Mouse (Mus musculus) kidney, embryonic 16.5 days (tissue): ENCODE results near the gene Ghrl. TPM values are rescaled to one million over a fixed set of nuclear protein-coding genes. Genes with fewer than 3 reads are reported as not detected.
"Not testable (repeated sequence)": the region's sequence is repeated elsewhere in the genome, so short reads cannot be mapped to it uniquely, and the experiment has no call there.

Experiments
- ATAC-seq: fragments of 200-750 bp; cut with Nextera tagmentation; 2 replicates; pipeline ENCODE4 v1.8.0; 2017; ENCODE audit warnings: moderate TSS enrichment; ENCODE audit not compliant: low FRiP score, low TSS enrichment
- H3K27ac ChIP-seq: fragments of 300-500 bp; sonication (generic); 2 replicates; pipeline ENCODE4 v1.5.1; 2014; ENCODE audit warnings: low read length
- H3K27me3 ChIP-seq: fragments of 300-500 bp; sonication (generic); 2 replicates; pipeline ENCODE4 v1.6.1; 2014; ENCODE audit warnings: low read length, control low read depth, mixed read lengths; ENCODE audit not compliant: insufficient read depth
- H3K36me3 ChIP-seq: fragments of 300-500 bp; sonication (generic); 2 replicates; pipeline ENCODE4 v1.6.1; 2014; ENCODE audit warnings: low read length, control low read depth, mixed read lengths; ENCODE audit not compliant: insufficient read depth
- H3K4me1 ChIP-seq: fragments of 300-500 bp; sonication (generic); 2 replicates; pipeline ENCODE4 v1.6.1; 2014; ENCODE audit warnings: low read length, control low read depth, mixed read lengths; ENCODE audit not compliant: insufficient read depth
- H3K4me2 ChIP-seq: fragments of 300-500 bp; sonication (generic); replicated peaks from 2 replicates; pipeline ENCODE4 v1.6.1; 2014; ENCODE audit warnings: low read depth, low read length
- H3K4me3 ChIP-seq: fragments of 300-500 bp; sonication (generic); 2 replicates; pipeline ENCODE4 v1.5.1; 2014; ENCODE audit warnings: mild to moderate bottlenecking, low read length
- H3K9ac ChIP-seq: fragments of 300-500 bp; sonication (generic); replicated peaks from 2 replicates; pipeline ENCODE4 v1.6.1; 2014; ENCODE audit warnings: low read length
- H3K9me3 ChIP-seq: fragments of 300-500 bp; sonication (generic); 2 replicates; pipeline ENCODE4 v1.6.1; 2016; ENCODE audit warnings: low read length, control low read depth
- WGBS: fragments of 180-500 bp; shearing (Covaris S2); extraction: QIAGEN DNeasy Blood & Tissue Kit; methylation state at CpG from one replicate; pipeline ENCODE4 v1.1.7; 2014; 5-methylcytosine and 5-hydroxymethylcytosine counted together
- microRNA-seq: library from miRNA; unstranded; fragments of <30 nt; microRNA quantifications from one replicate; pipeline ENCODE4, GENCODE M21; 2016
- polyA plus RNA-seq: library from polyadenylated mRNA; unstranded; fragments of >200 nt; fragmentation: Nextera tagmentation; extraction: Ambion mirVana; gene quantifications from 2 replicates; pipeline ENCODE4 v1.2.1, GENCODE M21; 2015

Gene Ghrl
- polyA plus RNA-seq, 1 experiment from 2014 or later, result not detected

- Histone ChIP-seq H3K4me1 (peaks cover 17% of the 10 kb centered on the region), H3K9ac (no peak overlapping the region), H3K27ac (no peak overlapping the region), H3K36me3 (no peaks in the 10 kb centered on the region), H3K4me3 (no peak overlapping the region), H3K27me3 (no peaks in the 10 kb centered on the region), H3K9me3 (peaks cover 6% of the 10 kb centered on the region), H3K4me2 (no peak overlapping the region)
- WGBS, result 83% methylated on average over 6 of the region's 6 CpGs
- ATAC-seq, result no peak
These were observed 46.7 kb downstream of the Ghrl start for GRCm38 (mm10) chr6:113672989-113673388.

- H3K9me3 ChIP-seq, H3K4me2 ChIP-seq, H3K9ac ChIP-seq, H3K4me3 ChIP-seq, ATAC-seq, H3K27me3 ChIP-seq, H3K36me3 ChIP-seq, H3K27ac ChIP-seq: not testable (repeated sequence)
- peaks cover 22% of the 10 kb centered on the region for H3K4me1 ChIP-seq
- 84% methylated on average over 1 of the region's 1 CpGs for WGBS
These were observed 47.7 kb downstream of the Ghrl start for GRCm38 (mm10) chr6:113672029-113672428.

GRCm38 (mm10) chr6:113669821-113670220 lies 49.9 kb downstream of the Ghrl start:
- no peaks in the 10 kb centered on the region for H3K36me3 ChIP-seq
- ATAC-seq, result no peak
- peaks cover 6% of the 10 kb centered on the region for H3K9me3 ChIP-seq
- peaks cover 22% of the 10 kb centered on the region for H3K4me1 ChIP-seq
- no peak overlapping the region for H3K4me3 ChIP-seq
- 57% methylated on average over 7 of the region's 7 CpGs for WGBS
- H3K4me2 ChIP-seq, result no peak overlapping the region
- H3K27me3 ChIP-seq, result no peaks in the 10 kb centered on the region
- no peak overlapping the region for H3K27ac ChIP-seq
- H3K9ac ChIP-seq, result no peak overlapping the region

- H3K4me1 ChIP-seq, result peaks cover 22% of the 10 kb centered on the region
- H3K9ac ChIP-seq, result no peak overlapping the region; the same call in 1 of the 2 replicates
- 31% methylated on average over 15 of the region's 15 CpGs for WGBS
- no peaks in the 10 kb centered on the region for H3K27me3 ChIP-seq
- H3K4me2 ChIP-seq, result 0 out of 2 replicates have a peak overlapping the region, but pooled peaks have one; percentile 15
- H3K36me3 ChIP-seq, result no peaks in the 10 kb centered on the region
- peak; percentile 69; the same call in 1 of the 2 replicates for ATAC-seq
- peak overlapping the region; percentile 72 for H3K27ac ChIP-seq
- no peak overlapping the region for H3K4me3 ChIP-seq
- peaks cover 6% of the 10 kb centered on the region for H3K9me3 ChIP-seq
These were observed 51.2 kb downstream of the Ghrl start for GRCm38 (mm10) chr6:113668287-113669154.

GRCm38 (mm10) chr6:113667611-113668122 lies 52.0 kb downstream of the Ghrl start:
- no peaks in the 10 kb centered on the region for H3K36me3 ChIP-seq
- H3K4me3 ChIP-seq, result no peak overlapping the region
- H3K9ac ChIP-seq, result no peak overlapping the region
- H3K9me3 ChIP-seq, result peaks cover 8% of the 10 kb centered on the region
- no peak overlapping the region for H3K4me2 ChIP-seq
- ATAC-seq, result no peak
- H3K4me1 ChIP-seq, result peaks cover 22% of the 10 kb centered on the region
- no peaks in the 10 kb centered on the region for H3K27me3 ChIP-seq
- H3K27ac ChIP-seq, result no peak overlapping the region
- WGBS, result 38% methylated on average over 8 of the region's 8 CpGs

Small RNAs within 50 kb of the gene (microRNA-seq; reads per million reads assigned to microRNA genes)
- not detected for gene Mir7042

Other genes starting within 250 kb of the Ghrl start
- gene Il17rc, start 248.5 kb downstream of the Ghrl start, polyA plus RNA-seq, result 18.2 and 31.0 TPM in 2 replicates
- gene Creld1, start 236.6 kb downstream of the Ghrl start, polyA plus RNA-seq, result 43.4 and 45.8 TPM in 2 replicates
- gene Prrt3, start 217.9 kb downstream of the Ghrl start, polyA plus RNA-seq, result 0.97 and 0.99 TPM in 2 replicates
- 120 and 122 TPM in 2 replicates for gene Emc3, start 188.2 kb downstream of the Ghrl start, polyA plus RNA-seq
- 10.7 and 12.0 TPM in 2 replicates for gene Fancd2, start 188.2 kb downstream of the Ghrl start, polyA plus RNA-seq
- 0.68 and 1.1 TPM in 2 replicates for gene Fancd2os, start 119.2 kb downstream of the Ghrl start, polyA plus RNA-seq
- 221 and 224 TPM in 2 replicates for gene Brk1, start 115.1 kb downstream of the Ghrl start, polyA plus RNA-seq
- gene Vhl, start 95.9 kb downstream of the Ghrl start, polyA plus RNA-seq, result 34.0 and 40.7 TPM in 2 replicates
- 4.4 and 5.6 TPM in 2 replicates for gene Irak2, start 81.4 kb downstream of the Ghrl start, polyA plus RNA-seq
- gene Tatdn2, start 22.8 kb downstream of the Ghrl start, polyA plus RNA-seq, result 0.72 and 0.95 TPM in 2 replicates
- 274 and 297 TPM in 2 replicates for gene Sec13, start 20.9 kb upstream of the Ghrl start, polyA plus RNA-seq